Mouse (Mus musculus) embryonic stem cell, embryonic (primary cell): ENCODE data around the gene Ssh3.

ENCODE experiments used
- CTCF ChIA-PET, 4 experiments: fragments of 300-600 bp in 2 of 4; fragments of 350-600 bp in 2 of 4; sonication (Branson Sonifier 250); formaldehyde crosslinking; loops; one replicate each; lab custom pipeline; 2022; ENCODE audit warnings: inconsistent platforms in 2 of 4; lab: Charles Lee
- POLR2A ChIA-PET, 4 experiments: fragments of 300-600 bp in 2 of 4; fragments of 350-600 bp in 2 of 4; sonication (Branson Sonifier 250); formaldehyde crosslinking; loops; one replicate each; lab custom pipeline; 2022; ENCODE audit warnings: antibody characterized with exemption in 4 of 4, inconsistent platforms in 1 of 4; lab: Charles Lee

The Ssh3 gene

DNA sequence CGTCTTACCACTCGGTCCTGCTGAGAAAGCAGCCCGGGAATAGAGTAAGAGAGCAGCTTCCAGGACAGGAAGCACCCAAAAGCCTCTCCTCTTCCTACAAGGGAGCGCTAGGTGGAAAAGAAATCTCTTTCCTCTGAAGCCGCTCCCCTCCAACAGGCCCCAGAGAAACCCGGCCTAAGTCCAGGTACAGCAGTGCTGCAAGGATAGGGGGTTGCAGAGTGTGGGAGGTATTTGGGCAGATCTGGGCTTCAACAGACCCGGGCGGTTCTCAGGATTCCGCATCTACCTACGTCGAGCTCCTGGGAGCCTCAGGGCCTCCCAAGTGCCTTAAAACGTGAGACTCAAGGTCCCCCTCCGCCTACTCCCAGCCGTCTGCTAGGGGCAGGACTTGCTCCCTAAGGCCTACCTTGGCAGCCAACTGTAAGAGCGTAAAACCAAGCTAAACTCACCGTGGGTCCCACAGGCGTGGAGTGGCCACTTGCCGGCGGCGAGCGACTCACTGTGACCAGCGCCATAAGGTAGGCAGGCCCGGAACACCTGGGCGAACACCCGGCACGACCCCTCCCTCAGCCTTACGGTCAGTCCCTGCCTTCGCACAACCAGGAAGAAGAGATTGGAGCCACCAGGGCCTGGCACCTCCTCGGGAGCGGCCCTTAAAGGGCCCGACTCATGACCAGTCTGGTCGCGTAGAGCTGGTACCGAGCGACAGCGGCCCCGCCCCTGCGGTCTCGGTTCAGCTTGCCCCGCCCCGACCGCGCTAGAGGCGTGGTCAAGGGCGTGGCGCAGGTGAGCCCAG is at the start of gene Ssh3:
Gene Ssh3, minus strand, starts transcription at position 615 of the 796 bp plus-strand sequence.
- CTCF ChIA-PET: interaction anchor here (0.5 to 5.6 kb wide), 19 partner anchors 8 to 256 kb away, joined by 3 to 33 read pairs (median 4); partner anchors contain the start of genes Ankrd13d (in 4 of the 4), Grk2 (in 1 of the 4) and Ndufv1 (in 1 of the 4)
- POLR2A ChIA-PET: interaction anchor here in 3 of 4 experiments (0.6 to 3.2 kb wide), 29 partner anchors 10 to 282 kb away, joined by 3 to 26 read pairs (median 4); partner anchors contain the start of genes Ankrd13d (in 3 of the 3), Acy3 (in 1 of the 3) and Rad9a (in 1 of the 3)

DNA sequence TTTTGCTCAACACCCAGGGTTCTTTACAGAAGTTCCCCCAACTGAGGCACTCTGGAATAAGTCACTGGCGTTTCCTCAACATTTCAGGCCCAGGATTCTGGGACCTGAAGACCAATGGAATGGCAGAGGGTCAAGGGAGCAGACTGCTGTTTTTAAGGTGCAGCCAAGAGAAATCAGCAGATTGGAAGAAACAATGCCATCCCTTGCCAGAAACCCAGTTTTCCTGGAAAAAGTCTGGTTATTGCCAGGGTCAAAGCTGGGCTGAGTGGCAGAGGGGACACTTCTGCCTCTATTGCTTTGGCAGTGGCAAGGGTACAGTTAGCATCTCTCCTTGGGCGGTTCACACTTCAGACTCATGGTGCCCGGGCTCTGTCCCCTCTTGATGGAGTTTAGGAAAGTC is 48.2 kb upstream of the Ssh3 start:
- CTCF ChIA-PET: interaction anchor here in 1 of 4 experiments (1.2 kb wide), 1 partner anchor 24 kb away, joined by 3 read pairs; no protein-coding TSS in a partner anchor
- POLR2A ChIA-PET: interaction anchor here in 2 of 4 experiments (0.9 to 4.0 kb wide), 4 partner anchors 9 to 16 kb away, joined by 3 to 21 read pairs (median 12); no protein-coding TSS in a partner anchor

DNA sequence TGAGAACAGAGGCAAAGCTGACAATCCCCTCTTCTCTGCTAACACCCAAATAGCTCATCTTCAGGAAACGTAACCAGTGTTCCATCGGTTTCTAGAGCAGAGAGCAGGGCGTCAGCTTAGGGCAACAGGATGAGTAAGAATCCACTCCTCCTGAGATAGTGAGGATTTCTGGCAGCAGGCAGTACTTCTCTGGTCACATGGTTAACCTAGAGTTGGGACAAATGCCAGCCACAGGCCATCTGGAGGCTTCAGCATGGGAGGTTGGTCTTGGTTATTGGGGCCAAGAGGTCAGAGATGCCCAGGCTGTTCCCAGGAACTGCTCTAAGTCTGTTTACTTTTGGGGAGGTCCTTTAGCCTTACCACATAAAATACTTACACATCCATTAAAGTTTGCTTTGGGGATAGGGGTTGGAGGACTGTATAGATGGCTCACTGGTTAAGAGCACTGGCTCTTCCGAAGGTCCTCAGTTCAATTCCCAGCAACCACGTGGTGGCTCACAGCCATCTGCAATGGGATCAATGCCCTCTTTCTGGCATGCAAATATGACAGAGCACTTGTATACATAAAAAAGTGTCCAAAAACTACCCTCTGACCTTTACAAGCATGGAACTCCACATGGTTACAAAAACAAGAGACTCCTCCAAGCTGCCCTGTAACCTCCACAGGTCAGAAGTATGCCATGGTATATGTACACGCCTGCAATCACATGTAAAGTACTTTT is 46.4 kb upstream of the Ssh3 start:
- CTCF ChIA-PET: no interaction called here
- POLR2A ChIA-PET: interaction anchor here in 2 of 4 experiments (0.6 to 4.0 kb wide), 6 partner anchors 9 to 268 kb away, joined by 3 to 21 read pairs (median 5); no protein-coding TSS in a partner anchor

GRCm38 (mm10) chr19:4309776-4310185 is 40.8 kb upstream of the Ssh3 start:
- POLR2A ChIA-PET: interaction anchor here (0.6 to 0.9 kb wide), 9 partner anchors 9 to 189 kb away, joined by 3 to 10 read pairs (median 3); partner anchors contain the start of genes AC109138.7 (in 1 of the 4) and Clcf1 (in 1 of the 4)
- CTCF ChIA-PET: interaction anchor here (0.5 to 2.4 kb wide), 43 partner anchors 8 to 764 kb away, joined by 3 to 9 read pairs (median 4); partner anchors contain the start of genes Ankrd13d (in 2 of the 4), Rad9a (in 1 of the 4) and Ssh3 (in 1 of the 4)

DNA sequence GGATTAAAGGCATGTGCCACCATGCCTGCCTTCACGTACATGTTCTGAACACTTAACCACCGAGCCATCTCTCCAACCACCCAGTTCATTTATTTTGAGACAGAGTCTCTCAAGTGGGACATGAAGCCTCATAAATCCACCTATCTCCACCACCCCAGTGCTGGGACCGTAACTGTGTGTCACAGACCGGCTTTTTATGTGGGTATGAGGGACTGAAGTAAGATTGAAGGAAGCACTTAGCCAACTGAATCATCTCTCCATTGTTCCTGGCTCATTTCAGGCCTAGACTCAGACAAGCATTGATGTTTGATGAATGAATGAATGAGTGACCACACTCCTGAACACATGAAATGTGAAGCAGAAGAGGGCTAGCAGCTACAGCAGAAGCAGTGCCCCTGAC is 40.3 kb upstream of the Ssh3 start:
- POLR2A ChIA-PET: interaction anchor here in 3 of 4 experiments (0.6 to 0.7 kb wide), 5 partner anchors 8 to 189 kb away, joined by 3 to 8 read pairs (median 3); no protein-coding TSS in a partner anchor
- CTCF ChIA-PET: interaction anchor here (0.6 to 2.4 kb wide), 26 partner anchors 9 to 764 kb away, joined by 3 to 9 read pairs (median 4); partner anchors contain the start of gene Ankrd13d (in 2 of the 4)

DNA sequence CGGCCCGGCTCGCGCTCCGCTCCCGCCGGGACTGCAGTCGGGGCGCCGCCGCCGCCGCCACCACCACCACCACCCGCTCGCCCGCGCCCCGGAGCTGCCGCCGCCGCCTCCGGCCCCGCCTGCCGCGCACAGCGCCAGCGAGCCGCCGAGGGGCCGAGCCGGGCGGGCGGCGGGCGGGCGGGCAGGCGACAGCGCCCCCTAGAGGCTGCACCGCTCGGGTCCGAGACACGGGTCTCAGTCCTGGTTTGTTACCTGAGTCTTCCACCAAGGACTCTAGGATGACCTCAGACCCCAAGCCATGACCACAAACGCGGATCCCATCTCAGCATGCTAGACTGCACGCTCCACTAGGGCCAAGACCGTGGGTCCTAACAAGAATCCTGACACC is 37.2 kb upstream of the Ssh3 start, which contains the start of gene Grk2:
Gene Grk2, minus strand, starts transcription at position 33 of the 388 bp plus-strand sequence.
- POLR2A ChIA-PET: interaction anchor here (0.5 to 1.6 kb wide), 13 partner anchors 9 to 393 kb away, joined by 3 to 11 read pairs (median 4); partner anchors contain the start of genes Ankrd13d (in 2 of the 4), Ndufs8 (in 1 of the 4) and Rad9a (in 1 of the 4)
- CTCF ChIA-PET: interaction anchor here in 3 of 4 experiments (0.6 to 1.7 kb wide), 21 partner anchors 13 to 990 kb away, joined by 3 to 17 read pairs (median 4); partner anchors contain the start of genes Ankrd13d (in 2 of the 3) and Ssh3 (in 1 of the 3)

DNA sequence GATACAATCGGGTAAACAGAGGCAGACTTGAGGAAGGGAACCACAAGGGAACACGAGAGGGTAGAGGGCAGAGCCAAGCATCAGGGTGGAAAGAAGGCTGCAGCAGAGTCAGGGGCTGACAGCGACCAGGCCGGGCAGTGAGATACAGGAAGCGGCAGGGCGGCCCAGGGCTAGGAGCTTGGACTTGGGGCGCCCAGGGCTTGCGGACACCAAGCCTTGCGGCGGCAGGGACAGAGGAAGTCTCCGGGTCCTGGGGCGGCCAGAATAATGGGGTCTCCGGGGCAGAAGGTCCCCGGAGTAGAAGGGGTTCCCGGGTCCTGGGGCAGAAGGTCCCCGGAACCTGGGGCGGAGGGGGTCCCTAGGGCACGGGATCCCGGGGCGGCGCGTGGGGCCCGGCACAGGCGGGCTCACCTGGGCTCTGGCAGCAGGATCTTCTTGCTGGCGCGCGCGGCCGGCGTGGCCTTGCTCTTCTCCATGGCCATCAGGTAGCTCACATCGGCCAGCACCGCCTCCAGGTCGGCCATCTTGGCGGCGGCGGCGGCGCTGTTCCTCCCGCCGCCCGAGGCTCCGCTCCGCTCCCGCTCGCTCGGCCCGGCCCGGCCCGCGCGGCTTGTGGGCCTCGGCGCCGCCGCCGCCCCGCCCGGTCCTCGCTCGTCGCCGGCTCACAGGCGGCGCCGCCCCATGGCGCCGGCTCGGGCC is 36.7 kb upstream of the Ssh3 start:
- ChIA-PET POLR2A (interaction anchor here (0.6 to 1.7 kb wide), 18 partner anchors 9 to 393 kb away, joined by 3 to 11 read pairs (median 4); partner anchors contain the start of genes Ankrd13d (in 2 of the 4), Ndufs8 (in 1 of the 4) and Pold4 (in 1 of the 4)), CTCF (interaction anchor here in 3 of 4 experiments (0.6 to 1.7 kb wide), 25 partner anchors 12 to 991 kb away, joined by 3 to 17 read pairs (median 3); partner anchors contain the start of genes Ankrd13d (in 3 of the 3) and Ssh3 (in 1 of the 3))

DNA sequence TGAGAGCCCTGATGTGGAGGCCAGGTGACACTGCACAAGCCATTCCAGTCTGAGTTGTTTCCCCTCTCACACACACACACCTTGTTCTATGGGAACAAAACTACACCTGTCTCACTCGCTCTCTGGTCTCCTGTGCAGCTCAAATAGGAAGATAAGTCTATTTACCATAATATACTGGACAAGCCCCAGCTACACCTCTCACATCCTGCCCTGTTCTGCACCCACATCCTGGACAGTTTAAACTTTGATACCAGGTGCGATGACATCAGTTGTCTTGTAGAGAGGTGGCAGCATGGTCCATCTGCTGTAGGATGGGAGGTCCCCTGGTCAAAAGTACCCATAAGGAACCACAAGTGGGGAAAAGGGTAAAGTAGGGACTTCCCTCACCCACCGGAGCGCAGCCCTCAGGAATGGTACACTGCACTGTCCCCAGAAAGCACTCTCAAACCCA is 35.9 kb upstream of the Ssh3 start:
- CTCF ChIA-PET: interaction anchor here in 3 of 4 experiments (0.6 to 1.6 kb wide), 8 partner anchors 11 to 286 kb away, joined by 3 to 15 read pairs (median 5); partner anchors contain the start of gene Ankrd13d (in 2 of the 3)
- POLR2A ChIA-PET: interaction anchor here in 3 of 4 experiments (0.8 to 1.7 kb wide), 12 partner anchors 8 to 73 kb away, joined by 3 to 11 read pairs (median 4); partner anchors contain the start of genes Ankrd13d (in 2 of the 3) and Pold4 (in 1 of the 3)

- CTCF ChIA-PET: interaction anchor here in 2 of 4 experiments (0.6 to 2.1 kb wide), 5 partner anchors 14 to 80 kb away, joined by 3 to 7 read pairs (median 4); partner anchors contain the start of gene Ankrd13d (in 2 of the 2)
- POLR2A ChIA-PET: interaction anchor here in 2 of 4 experiments (0.7 to 6.7 kb wide), 9 partner anchors 8 to 69 kb away, joined by 3 to 32 read pairs (median 5); partner anchors contain the start of gene Ankrd13d (in 1 of the 2)
Observed at GRCm38 (mm10) chr19:4304251-4304821, 35.4 kb upstream of the Ssh3 start.

GRCm38 (mm10) chr19:4303640-4303995 is 34.6 kb upstream of the Ssh3 start:
- ChIA-PET CTCF (interaction anchor here in 2 of 4 experiments (0.8 to 2.1 kb wide), 4 partner anchors 13 to 81 kb away, joined by 3 to 5 read pairs (median 3); no protein-coding TSS in a partner anchor), POLR2A (interaction anchor here in 2 of 4 experiments (0.7 to 6.7 kb wide), 10 partner anchors 9 to 206 kb away, joined by 3 to 32 read pairs (median 5); partner anchors contain the start of genes Ankrd13d (in 1 of the 2) and Cdk2ap2 (in 1 of the 2))

DNA sequence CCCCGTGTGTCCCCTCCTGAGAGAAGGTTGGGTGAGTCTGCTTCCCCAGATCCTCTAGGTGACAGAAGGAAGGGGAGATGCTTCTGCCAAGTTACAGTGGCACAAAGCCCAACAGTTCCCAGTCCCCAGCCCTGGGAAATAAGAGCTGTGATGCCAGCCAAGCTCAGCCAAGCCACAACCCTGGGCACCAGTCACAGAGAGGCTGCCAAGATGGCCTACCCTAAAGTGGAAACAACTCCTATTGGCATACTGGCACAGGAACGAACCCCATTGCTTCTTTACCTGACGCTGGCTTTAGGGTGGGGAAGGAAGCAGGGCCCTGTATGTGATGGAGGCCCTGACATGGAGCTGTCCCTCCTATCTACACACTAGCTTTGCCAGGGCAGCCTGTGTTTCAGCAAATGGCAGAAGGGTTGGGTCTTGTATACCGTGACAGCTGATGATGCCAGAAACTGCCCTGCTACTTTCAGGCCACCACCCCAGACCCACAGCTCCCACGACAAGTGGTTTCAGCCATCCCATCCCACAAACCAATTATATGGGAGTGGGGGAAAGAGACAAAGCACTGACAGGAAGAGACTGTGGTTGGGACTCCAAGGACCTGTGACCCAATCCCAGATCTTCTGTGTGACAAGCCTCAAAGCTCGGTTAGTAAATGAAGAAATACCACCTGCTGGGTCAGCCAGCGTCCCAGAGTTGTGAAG is 34.1 kb upstream of the Ssh3 start:
- POLR2A ChIA-PET: interaction anchor here in 2 of 4 experiments (0.7 to 6.7 kb wide), 13 partner anchors 9 to 206 kb away, joined by 3 to 32 read pairs (median 5); partner anchors contain the start of genes Ankrd13d (in 1 of the 2), Cdk2ap2 (in 1 of the 2) and Ssh3 (in 1 of the 2)
- CTCF ChIA-PET: interaction anchor here in 2 of 4 experiments (0.8 to 2.1 kb wide), 5 partner anchors 13 to 114 kb away, joined by 3 to 5 read pairs (median 3); no protein-coding TSS in a partner anchor

DNA sequence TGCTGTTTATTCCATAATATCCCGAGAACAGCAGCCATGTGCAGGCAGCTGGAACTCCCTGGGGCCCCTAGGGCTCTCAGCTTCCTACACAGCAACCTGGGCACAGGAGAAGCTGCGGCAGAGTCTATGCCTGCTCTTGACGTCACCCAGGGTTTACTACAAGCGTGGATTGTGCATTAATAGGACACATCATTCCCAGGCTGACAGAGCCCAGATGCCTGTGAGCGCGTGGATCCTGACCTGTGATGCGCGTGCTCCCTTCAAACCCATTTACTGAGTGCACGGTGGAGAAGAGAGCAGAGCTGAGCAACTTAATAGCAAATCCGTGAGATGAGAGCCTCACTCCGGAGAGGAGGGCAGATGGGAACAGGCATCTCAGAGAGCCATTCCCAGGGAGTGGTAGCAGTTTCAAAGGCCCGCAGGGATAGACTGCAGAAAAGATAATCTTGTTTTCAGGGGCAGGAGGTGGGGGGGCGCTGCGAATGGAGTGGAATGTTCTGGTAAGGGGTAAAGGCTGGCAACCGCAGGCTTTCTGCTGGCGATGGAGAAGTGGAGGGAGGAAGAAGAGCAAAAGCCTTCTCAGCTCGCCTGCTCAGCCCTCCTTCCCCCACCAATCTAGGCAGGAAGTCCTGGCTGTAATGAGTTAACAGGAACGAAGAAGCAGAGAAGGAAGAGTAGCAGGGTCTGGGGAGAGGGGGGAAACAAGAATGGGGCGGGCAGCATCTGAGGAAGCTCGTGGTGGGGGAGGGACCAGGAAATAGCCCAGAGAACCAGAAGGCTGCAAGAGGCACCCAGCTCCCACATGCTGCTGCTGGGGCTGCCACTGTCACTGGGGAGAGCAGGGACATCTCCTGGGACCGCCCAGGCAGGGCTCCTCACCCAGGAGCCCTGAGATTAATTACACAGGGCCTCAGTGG is 33.0 kb upstream of the Ssh3 start:
- ChIA-PET POLR2A (interaction anchor here in 2 of 4 experiments (0.6 to 6.7 kb wide), 11 partner anchors 10 to 203 kb away, joined by 3 to 32 read pairs (median 4); partner anchors contain the start of genes Ankrd13d (in 1 of the 2) and Ssh3 (in 1 of the 2)), CTCF (interaction anchor here in 3 of 4 experiments (0.5 to 2.2 kb wide), 9 partner anchors 8 to 441 kb away, joined by 3 to 5 read pairs (median 4); partner anchors contain the start of gene Ankrd13d (in 1 of the 3))

DNA sequence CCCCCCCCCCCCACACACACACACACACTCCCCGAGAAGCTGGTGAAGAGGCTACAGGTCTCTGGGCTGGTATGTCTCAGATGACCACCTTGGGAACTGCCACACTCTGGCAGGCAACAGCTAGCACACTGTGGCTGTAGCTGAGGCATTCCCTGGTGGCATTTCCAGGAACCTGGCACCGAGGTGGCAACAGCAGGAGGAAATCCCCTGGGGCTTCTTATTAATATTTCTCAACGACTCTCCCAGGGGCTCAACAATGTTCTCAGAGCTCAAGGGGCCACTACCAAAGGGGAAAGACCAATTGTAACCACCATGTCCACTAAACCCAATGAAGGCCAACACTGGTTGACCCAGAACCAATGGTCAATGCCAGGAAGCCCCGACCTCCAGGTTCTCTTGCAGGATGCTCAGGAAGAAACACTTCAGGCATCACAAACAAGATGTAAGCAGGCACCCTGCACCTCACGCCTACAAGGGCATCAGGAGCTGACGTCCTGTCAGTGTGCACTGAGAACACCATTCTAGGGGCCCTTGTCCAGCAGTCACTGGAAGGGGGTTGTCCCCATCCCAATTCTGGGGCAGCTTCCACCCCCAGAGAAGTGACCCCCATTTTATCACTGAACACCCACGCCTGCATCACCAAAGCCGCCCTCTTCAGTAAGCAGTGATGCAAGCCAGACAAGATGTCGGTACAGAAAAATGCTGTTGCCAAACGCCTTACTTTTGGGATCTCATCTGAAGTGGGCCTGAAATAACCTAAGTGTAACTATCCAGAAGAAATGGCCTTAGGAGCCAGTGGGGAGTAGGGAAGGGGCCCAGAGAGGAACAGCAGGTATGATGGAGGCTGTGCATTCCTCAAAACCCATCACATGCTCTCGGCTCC is 32.1 kb upstream of the Ssh3 start:
- CTCF ChIA-PET: interaction anchor here (0.6 to 2.3 kb wide), 12 partner anchors 9 to 259 kb away, joined by 3 to 8 read pairs (median 4); partner anchors contain the start of gene Ankrd13d (in 1 of the 4)

More for the DNA sequence above, 32.1 kb upstream of the Ssh3 start:
- POLR2A ChIA-PET: interaction anchor here in 3 of 4 experiments (0.5 to 6.7 kb wide), 14 partner anchors 8 to 267 kb away, joined by 3 to 32 read pairs (median 4); partner anchors contain the start of gene Ankrd13d (in 1 of the 3)
